Mouse (Mus musculus) CH12.LX (cell line): ENCODE measurements at regions not wholly inside any gene's neighbourhood (a gene's known extent, or its start where the extent isn't known, plus 50 kb on each side); places are given as distances from the start of the nearest gene placed in this dataset.

Source experiments
- DNase-seq: peaks from one replicate; pipeline ENCODE4 v3.0.0-alpha.2; 2013; ENCODE audit errors: extremely low read depth
- H3K27ac ChIP-seq: 2 replicates; pipeline ENCODE4 v1.5.1; 2012; ENCODE audit warnings: low read depth, mild to moderate bottlenecking, control low read depth, moderate library complexity; ENCODE audit not compliant: insufficient read depth
- H3K27me3 ChIP-seq: replicated peaks from 2 replicates; pipeline ENCODE3; 2012; ENCODE audit warnings: inconsistent platforms
- H3K36me3 ChIP-seq, 2 experiments: replicated peaks in 1 of 2; 2 replicates each; pipeline versions ENCODE3 to v1.6.1; 2012; ENCODE audit warnings: inconsistent platforms in 1 of 2, low read length in 1 of 2, mild to moderate bottlenecking in 1 of 2, mixed read lengths in 1 of 2, moderate library complexity in 1 of 2; ENCODE audit not compliant: control insufficient read depth in 1 of 2, insufficient read depth in 1 of 2
- H3K4me1 ChIP-seq, 2 experiments: 2 replicates each; pipeline ENCODE4 v1.6.1; 2012; ENCODE audit warnings: inconsistent platforms in 1 of 2, moderate library complexity in 1 of 2; ENCODE audit not compliant: insufficient read depth in 2 of 2, control insufficient read depth in 1 of 2
- H3K4me2 ChIP-seq: 2 replicates; pipeline ENCODE4 v1.6.1; 2012; ENCODE audit warnings: low read depth, mild to moderate bottlenecking, control low read depth; ENCODE audit not compliant: poor library complexity, insufficient read depth, severe bottlenecking
- H3K4me3 ChIP-seq, 3 experiments: fragments of 150-350 bp in 1 of 3; sonication (generic) in 1 of 3; replicated peaks in 1 of 3; 2 replicates each; pipeline versions ENCODE3 to v1.5.1; 2011 to 2012; ENCODE audit warnings: low read depth in 2 of 3, low read length in 2 of 3, mild to moderate bottlenecking in 2 of 3, moderate library complexity in 2 of 3, control low read depth in 1 of 3, improper control_type of control experiment in 1 of 3, inconsistent platforms in 1 of 3, mixed read lengths in 1 of 3; ENCODE audit not compliant: poor library complexity in 1 of 3
- H3K79me2 ChIP-seq: replicated peaks from 2 replicates; pipeline ENCODE4 v1.6.1; 2012; ENCODE audit warnings: mild to moderate bottlenecking, moderate library complexity; ENCODE audit not compliant: control insufficient read depth, poor library complexity, insufficient read depth, severe bottlenecking; ENCODE audit errors: extremely low read depth
- H3K9ac ChIP-seq: 2 replicates; pipeline ENCODE4 v1.6.1; 2012; ENCODE audit warnings: low read depth, mild to moderate bottlenecking, control low read depth, moderate library complexity; ENCODE audit not compliant: insufficient read depth
- H3K9me3 ChIP-seq: replicated peaks from 2 replicates; pipeline ENCODE3; 2012; ENCODE audit warnings: low read length, inconsistent platforms, mixed read lengths
- BHLHE40 ChIP-seq: IDR thresholded peaks from 2 replicates; pipeline ENCODE4 v1.6.1; 2011; ENCODE audit warnings: mild to moderate bottlenecking, low read depth, low read length, improper control_type of control experiment
- CTCF ChIP-seq, 2 experiments: IDR thresholded peaks in 1 of 2; conservative IDR thresholded peaks in 1 of 2; 2 replicates each; pipeline ENCODE4 v1.5.1; 2011 to 2012; ENCODE audit warnings: low read depth in 2 of 2, low read length in 2 of 2, improper control_type of control experiment in 1 of 2, inconsistent platforms in 1 of 2, mild to moderate bottlenecking in 1 of 2, moderate library complexity in 1 of 2
- E2F4 ChIP-seq: IDR thresholded peaks from 2 replicates; pipeline ENCODE4 v1.6.1; 2011; ENCODE audit warnings: low read depth, low read length, improper control_type of control experiment; ENCODE audit not compliant: insufficient replicate concordance
- ETS1 ChIP-seq: conservative IDR thresholded peaks from 2 replicates; pipeline ENCODE4 v1.6.1; 2012; ENCODE audit warnings: low read depth, mild to moderate bottlenecking, inconsistent platforms, low read length, improper control_type of control experiment, moderate library complexity
- GABPA ChIP-seq: IDR thresholded peaks from 2 replicates; pipeline ENCODE4 v1.6.1; 2012; ENCODE audit warnings: low read depth, low read length, improper control_type of control experiment, inconsistent platforms; ENCODE audit not compliant: insufficient replicate concordance
- HCFC1 ChIP-seq: IDR thresholded peaks from 2 replicates; pipeline ENCODE4 v1.6.1; 2012; ENCODE audit warnings: low read depth, mild to moderate bottlenecking, inconsistent platforms, low read length, improper control_type of control experiment
- IRF4 ChIP-seq: IDR thresholded peaks from 2 replicates; pipeline ENCODE4 v1.6.1; 2014; ENCODE audit warnings: low read depth, mild to moderate bottlenecking, inconsistent platforms, low read length, improper control_type of control experiment
- JUND ChIP-seq: conservative IDR thresholded peaks from 2 replicates; pipeline ENCODE4 v1.6.1; 2011; ENCODE audit warnings: low read depth, low read length, improper control_type of control experiment
- KAT2A ChIP-seq: IDR thresholded peaks from 2 replicates; pipeline ENCODE4 v1.6.1; 2012; ENCODE audit warnings: low read length, improper control_type of control experiment, inconsistent platforms; ENCODE audit not compliant: insufficient replicate concordance
- MEF2A ChIP-seq: IDR thresholded peaks from 2 replicates; pipeline ENCODE4 v1.6.1; 2014; ENCODE audit warnings: low read depth, mild to moderate bottlenecking, inconsistent platforms, low read length, improper control_type of control experiment, borderline replicate concordance
- PAX5 ChIP-seq: IDR thresholded peaks from 2 replicates; pipeline ENCODE4 v1.6.1; 2012; ENCODE audit warnings: low read length, inconsistent platforms, mixed read lengths
- POLR2AphosphoS2 ChIP-seq: IDR thresholded peaks from 2 replicates; pipeline ENCODE4 v1.6.1; 2011; ENCODE audit warnings: low read depth, low read length, improper control_type of control experiment
- RCOR1 ChIP-seq: conservative IDR thresholded peaks from 2 replicates; pipeline ENCODE4 v1.6.1; 2012; ENCODE audit warnings: low read depth, mild to moderate bottlenecking, inconsistent platforms, low read length, improper control_type of control experiment
- SIN3A ChIP-seq: IDR thresholded peaks from 2 replicates; pipeline ENCODE4 v1.6.1; 2012; ENCODE audit warnings: low read length, improper control_type of control experiment, inconsistent platforms
- TCF12 ChIP-seq: IDR thresholded peaks from 2 replicates; pipeline ENCODE4 v1.6.1; 2014; ENCODE audit warnings: low read depth, mild to moderate bottlenecking, inconsistent platforms, low read length, improper control_type of control experiment
- UBTF ChIP-seq: IDR thresholded peaks from 2 replicates; pipeline ENCODE4 v1.6.1; 2012; ENCODE audit warnings: low read depth, mild to moderate bottlenecking, inconsistent platforms, low read length, improper control_type of control experiment, moderate library complexity
- ZMIZ1 ChIP-seq: IDR thresholded peaks from 2 replicates; pipeline ENCODE4 v1.6.1; 2012; ENCODE audit warnings: low read depth, mild to moderate bottlenecking, inconsistent platforms, low read length, improper control_type of control experiment
- dilution Hi-C: fragments of 300-500 bp; cut with MboI; formaldehyde crosslinking; loops from 2 replicates; pipeline ENCODE4 v1.14.3; 2020; ENCODE audit warnings: low sequenced_read_pairs; ENCODE audit not compliant: extremely low pct_unique_long_range_greater_than_20kb, extremely low pct_ligation_motif_present
- in situ Hi-C: fragments of 300-500 bp; cut with MboI; formaldehyde crosslinking; loops from 3 replicates; pipeline ENCODE4 v1.14.3; 2019; ENCODE audit warnings: low sequenced_read_pairs, low pct_ligation_motif_present, low pct_unique_long_range_greater_than_20kb, mixed read lengths

- H3K4me3 ChIP-seq: no peak overlapping the region
- in situ Hi-C loops (no loop called here), dilution Hi-C loops (no loop called here)
- no peaks in the 10 kb centered on the region for H3K4me1 ChIP-seq
- no peak for DNase-seq
- H3K79me2 ChIP-seq: no peaks in the 10 kb centered on the region
- no peak overlapping the region for H3K4me2 ChIP-seq
- TF ChIP-seq CTCF (conservative IDR thresholded peaks at IDR 0.05 in 1 of 2, IDR thresholded peaks at IDR 0.05 in 1 of 2; ENCODE audit: low read depth in 2 of 2, low read length in 2 of 2) (no peak), PAX5 (no peak), IRF4 (no peak), UBTF (no peak), TCF12 (no peak), ZMIZ1 (no peak), HCFC1 (no peak)
- no peak overlapping the region for H3K27ac ChIP-seq
- no peak overlapping the region for H3K9ac ChIP-seq
- H3K27me3 ChIP-seq: no peaks in the 10 kb centered on the region
- H3K36me3 ChIP-seq: no peaks in the 10 kb centered on the region
- peaks cover 89% of the 10 kb centered on the region for H3K9me3 ChIP-seq
Observed at GRCm38 (mm10) chr12:107156791-107157428, 331.5 kb upstream of the 3110018I06Rik start.

- no peaks in the 10 kb centered on the region for H3K4me1 ChIP-seq
- no peak for TF ChIP-seq RCOR1
- no peak for TF ChIP-seq SIN3A
- no peak for TF ChIP-seq POLR2AphosphoS2
- TF ChIP-seq BHLHE40: no peak
- no peak for TF ChIP-seq IRF4
- TF ChIP-seq PAX5: no peak
- TF ChIP-seq KAT2A: no peak
- TF ChIP-seq E2F4: no peak
- TF ChIP-seq ETS1: no peak
- TF ChIP-seq JUND: no peak
- no peak for TF ChIP-seq GABPA
- TF ChIP-seq MEF2A: no peak
- no peaks in the 10 kb centered on the region for H3K27me3 ChIP-seq
- no peaks in the 10 kb centered on the region for H3K79me2 ChIP-seq
- H3K9me3 ChIP-seq: peaks cover 84% of the 10 kb centered on the region
- dilution Hi-C loops (no loop called here), in situ Hi-C loops (no loop called here)
- no peak overlapping the region for H3K27ac ChIP-seq
- H3K9ac ChIP-seq: no peak overlapping the region
- DNase-seq: no peak
- no peaks in the 10 kb centered on the region for H3K36me3 ChIP-seq
- H3K4me2 ChIP-seq: no peak overlapping the region
- H3K4me3 ChIP-seq: no peak overlapping the region
Observed at GRCm38 (mm10) chr12:107159126-107159525, 329.3 kb upstream of the 3110018I06Rik start.
